8 mouse cellular contexts compared by ENCODE assay signal in the genomic region with DNA sequence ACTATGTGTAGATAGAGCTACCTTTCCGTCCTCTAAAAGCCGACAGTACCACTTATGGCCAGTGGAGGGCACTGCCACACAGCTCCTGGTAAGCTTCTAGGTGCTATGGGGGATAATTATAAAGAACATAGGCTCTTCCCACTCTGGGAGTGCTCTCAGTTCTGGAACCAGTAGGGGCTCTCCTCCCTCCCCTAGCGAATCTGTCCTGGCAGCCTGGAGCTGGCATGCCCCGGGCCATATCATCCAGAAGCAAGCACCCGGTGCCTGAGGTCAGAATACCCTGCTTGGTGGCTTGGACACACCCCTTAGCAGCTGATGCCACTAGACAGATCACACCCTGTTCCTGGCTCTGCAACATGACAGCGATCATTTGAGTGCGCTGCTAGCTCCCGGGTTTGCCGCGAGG. TPM values are rescaled to one million over a fixed set of nuclear protein-coding genes. Genes with fewer than 3 reads are reported as not detected.
DNase-seq lines count a peak whose midpoint lies in the region; ATAC-seq and TF ChIP-seq lines count a peak whose summit lies in the region.

No protein-coding gene starts in this region.

- H3K9me3 ChIP-seq in E14TG2a.4 (ENCODE audit: low read length), result peaks cover 8% of the 10 kb centered on the region
- no peaks in the 10 kb centered on the region for H3K9me3 ChIP-seq in forebrain, embryonic 14.5 days (replicated peaks; ENCODE audit: control insufficient read depth, low read length)
- H3K9me3 ChIP-seq in neural tube, embryonic 15.5 days (replicated peaks), result no peaks in the 10 kb centered on the region

- WGBS in forebrain, embryonic 14.5 days, result 10% methylated on average over 10 of the region's 10 CpGs
- 12% methylated on average over 10 of the region's 10 CpGs for WGBS in neural tube, embryonic 15.5 days

- peak; percentile 77 for DNase-seq in c-Kit-positive CD71-positive TER-119-negative erythroid progenitor cells, embryonic 14.5 days (ENCODE audit: low read depth)
- peak; percentile 91 for DNase-seq in forebrain, embryonic 14.5 days (ENCODE audit: low spot score)
- DNase-seq in heart, postnatal 14 days, result peak; percentile 85 to 89
- DNase-seq in layer of hippocampus, adult 18-20 months (ENCODE audit: low spot score in 2 of 2), result peak; percentile 87 to 97
- peak; percentile 87 to 89 for DNase-seq in lung, adult 18-20 months
- peak; percentile 66 to 78 for DNase-seq in thymus, adult 18-20 months

- H3K4me2 ChIP-seq in forebrain, embryonic 14.5 days (ENCODE audit: low read length), result peak overlapping the region; percentile 36
- peak overlapping the region; percentile 52 for H3K4me2 ChIP-seq in neural tube, embryonic 15.5 days

- peak; percentile 95 for TF ChIP-seq CTCF in E14TG2a.4 (conservative IDR thresholded peaks at IDR 0.05; ENCODE audit: low read length)

- no peak overlapping the region for H3K27ac ChIP-seq in forebrain, embryonic 14.5 days (ENCODE audit: low read depth, low read length)
- no peak overlapping the region for H3K27ac ChIP-seq in neural tube, embryonic 15.5 days (replicated peaks)

- peak; percentile 65; the same call in 1 of the 2 replicates for ATAC-seq in forebrain, embryonic 14.5 days
- peak; percentile 59 for ATAC-seq in neural tube, embryonic 15.5 days (ENCODE audit: low FRiP score)

- no peaks in the 10 kb centered on the region for H3K36me3 ChIP-seq in E14TG2a.4 (ENCODE audit: insufficient read depth, low read length)
- no peaks in the 10 kb centered on the region for H3K36me3 ChIP-seq in forebrain, embryonic 14.5 days (ENCODE audit: control insufficient read depth, insufficient read depth, low read length)
- H3K36me3 ChIP-seq in neural tube, embryonic 15.5 days, result no peaks in the 10 kb centered on the region

- H3K4me3 ChIP-seq in E14TG2a.4 (replicated peaks; ENCODE audit: low read length), result no peak overlapping the region
- 0 out of 2 replicates have a peak overlapping the region, but pooled peaks have one; percentile 11 for H3K4me3 ChIP-seq in forebrain, embryonic 14.5 days (ENCODE audit: low read depth, low read length)
- H3K4me3 ChIP-seq in neural tube, embryonic 15.5 days (replicated peaks), result peak overlapping the region; percentile 24; the same call in 1 of the 2 replicates

- peak overlapping the region; percentile 26 for H3K9ac ChIP-seq in forebrain, embryonic 14.5 days (ENCODE audit: low read length)
- H3K9ac ChIP-seq in neural tube, embryonic 15.5 days (replicated peaks), result peak overlapping the region; percentile 37

- intact Hi-C loops in heart, postnatal 14 days (cut with DNase I), result loop anchor here (1.0 to 2.0 kb wide), 3 partner anchors 26 to 74 kb away; no protein-coding TSS in a partner anchor

- peaks cover 61% of the 10 kb centered on the region for H3K4me1 ChIP-seq in E14TG2a.4 (replicated peaks; ENCODE audit: low read depth, low read length)
- H3K4me1 ChIP-seq in forebrain, embryonic 14.5 days (ENCODE audit: control insufficient read depth, insufficient read depth, low read length), result peaks cover 2% of the 10 kb centered on the region; the same call in 1 of the 2 replicates
- peaks cover 21% of the 10 kb centered on the region for H3K4me1 ChIP-seq in neural tube, embryonic 15.5 days

- 0 out of 2 replicates have a peak, but pooled peaks cover 4% of the 10 kb centered on the region for H3K27me3 ChIP-seq in E14TG2a.4 (ENCODE audit: insufficient read depth, low read length)
- 0 out of 2 replicates have a peak, but pooled peaks cover 2% of the 10 kb centered on the region for H3K27me3 ChIP-seq in forebrain, embryonic 14.5 days (replicated peaks; ENCODE audit: control insufficient read depth, insufficient read depth, low read length)
- 0 out of 2 replicates have a peak, but pooled peaks cover 5% of the 10 kb centered on the region for H3K27me3 ChIP-seq in neural tube, embryonic 15.5 days (replicated peaks)

RNA-seq across cellular contexts. Expression of a gene that starts 13.3 kb away (rescaled TPM):
- polyA plus RNA-seq in forebrain, embryonic 14.5 days (2014; fragmentation: Nextera tagmentation; extraction: Ambion mirVana), result 2.1 and 2.9 TPM in 2 replicates
- total RNA-seq in heart, postnatal 14 days (2021), result 10 to 100 TPM; 14.0 to 63.1 TPM
- 100 to 1,000 TPM in 1 of 2 experiments, 10 to 100 TPM in 1; 87.1 to 105 TPM for total RNA-seq in layer of hippocampus, adult 18-20 months (2021)
- 7.9 and 10.6 TPM in 2 replicates for polyA plus RNA-seq in neural tube, embryonic 15.5 days (2015; fragmentation: Nextera tagmentation; extraction: Ambion mirVana)

RNA-seq across cellular contexts. Expression of a gene that starts 16.8 kb away (rescaled TPM):
- polyA plus RNA-seq in forebrain, embryonic 14.5 days (2014; fragmentation: Nextera tagmentation; extraction: Ambion mirVana), result 0.93 and 1.0 TPM in 2 replicates
- 10 to 100 TPM; 12.9 to 14.0 TPM for total RNA-seq in heart, postnatal 14 days (2021)
- 10 to 100 TPM; 75.9 to 86.7 TPM for total RNA-seq in layer of hippocampus, adult 18-20 months (2021)
- 2.2 and 2.5 TPM in 2 replicates for polyA plus RNA-seq in neural tube, embryonic 15.5 days (2015; fragmentation: Nextera tagmentation; extraction: Ambion mirVana)

RNA-seq across cellular contexts. Expression of a gene that starts 43.3 kb away (rescaled TPM):
- polyA plus RNA-seq in forebrain, embryonic 14.5 days (2014; fragmentation: Nextera tagmentation; extraction: Ambion mirVana), result 82.3 and 83.1 TPM in 2 replicates
- total RNA-seq in heart, postnatal 14 days (2021), result 10 to 100 TPM; 24.7 to 25.5 TPM
- total RNA-seq in layer of hippocampus, adult 18-20 months (2021), result 10 to 100 TPM; 53.2 to 57.5 TPM
- 77.2 TPM in 2 replicates for polyA plus RNA-seq in neural tube, embryonic 15.5 days (2015; fragmentation: Nextera tagmentation; extraction: Ambion mirVana)

RNA-seq across cellular contexts. Expression of a gene that starts 52.2 kb away (rescaled TPM):
- 0.25 TPM in 2 replicates for polyA plus RNA-seq in forebrain, embryonic 14.5 days (2014; fragmentation: Nextera tagmentation; extraction: Ambion mirVana)
- 1 to 10 TPM; 1.7 to 1.8 TPM for total RNA-seq in heart, postnatal 14 days (2021)
- under 1 TPM; 0.27 to 0.66 TPM for total RNA-seq in layer of hippocampus, adult 18-20 months (2021)
- 0.44 and 0.63 TPM in 2 replicates for polyA plus RNA-seq in neural tube, embryonic 15.5 days (2015; fragmentation: Nextera tagmentation; extraction: Ambion mirVana)

Comparison
In these comparisons a context has a peak if more than half of its experiments do, and no peak if none do; other contexts are left out.
1. RNA of a gene that starts 16.8 kb away (total RNA-seq): 75.9 to 86.7 TPM in layer of hippocampus, adult 18-20 months; 12.9 to 14.0 TPM in heart, postnatal 14 days; every median in the first group is over 4 times any median in the second.
2. Peak in every context shown above with its lines, with median percentiles within 50 percentile points of each other: DNase-seq.